In the genomic region with DNA sequence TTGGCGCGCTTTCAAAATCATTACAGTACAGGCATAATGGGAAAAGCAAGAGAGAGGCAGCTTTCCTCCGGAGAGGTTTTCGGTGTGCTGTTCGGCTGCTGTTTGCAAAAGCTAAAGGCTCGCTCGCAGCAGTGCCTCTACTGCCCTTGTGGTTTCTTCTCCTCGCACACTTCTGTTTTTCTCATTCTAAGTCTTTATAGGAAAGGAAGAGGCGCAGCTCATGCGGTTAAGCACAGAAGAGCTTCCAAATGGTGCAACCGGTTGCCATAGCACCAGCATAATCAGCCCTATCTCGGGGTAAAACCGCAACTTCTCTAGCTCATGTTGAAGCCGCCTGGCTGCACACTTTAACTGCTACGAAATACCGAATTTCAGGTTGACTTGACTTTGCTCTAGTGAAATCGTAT, we compare ENCODE assay signal across 8 mouse cellular contexts. TPM values are rescaled to one million over a fixed set of nuclear protein-coding genes. Genes with fewer than 3 reads are reported as not detected.
DNase-seq lines count a peak whose midpoint lies in the region; ATAC-seq and TF ChIP-seq lines count a peak whose summit lies in the region.

No protein-coding gene starts in this region.

- WGBS in hindbrain, postnatal 0 days: 8% methylated on average over 17 of the region's 17 CpGs

- no peak; the same call in 1 of the 2 replicates for TF ChIP-seq CTCF in hindbrain, postnatal 0 days (IDR thresholded peaks at IDR 0.05; ENCODE audit: low read depth)
- TF ChIP-seq CTCF in left cerebral cortex, adult 2 months (IDR thresholded peaks at IDR 0.05): peak; percentile 8

- peak overlapping the region; percentile 54; the same call in 1 of the 2 replicates for H3K27ac ChIP-seq in hindbrain, postnatal 0 days
- peak overlapping the region; percentile 73 for H3K27ac ChIP-seq in left cerebral cortex, adult 2 months

- no peaks in the 10 kb centered on the region for H3K27me3 ChIP-seq in hindbrain, postnatal 0 days (ENCODE audit: insufficient read depth, low read length)

- peak; percentile 92 for ATAC-seq in hindbrain, postnatal 0 days

- intact Hi-C loops in left cerebral cortex, adult 2 months (cut with DNase I): loop anchor here (5.0 to 10.0 kb wide), 4 partner anchors 368 to 1208 kb away; no protein-coding TSS in a partner anchor

- peak overlapping the region; percentile 51 for H3K9ac ChIP-seq in hindbrain, postnatal 0 days (replicated peaks; ENCODE audit: low read length)

- no peaks in the 10 kb centered on the region for H3K4me1 ChIP-seq in hindbrain, postnatal 0 days (ENCODE audit: insufficient read depth, low read length)

- H3K36me3 ChIP-seq in hindbrain, postnatal 0 days (ENCODE audit: insufficient read depth, low read length): no peaks in the 10 kb centered on the region

- DNase-seq in MN1 (ENCODE audit: low spot score): peak; percentile 40
- peak; percentile 90 for DNase-seq in c-Kit-positive CD71-negative TER-119-negative erythroid progenitor cells, embryonic 14.5 days (ENCODE audit: low read depth)
- peak; percentile 29 to 43 for DNase-seq in frontal cortex, postnatal 25 days (ENCODE audit: low spot score in 2 of 2)
- peak; percentile 86 for DNase-seq in hindbrain, postnatal 0 days (ENCODE audit: low spot score)
- peak; percentile 49 to 61 for DNase-seq in left cerebral cortex, adult 2 months (ENCODE audit: extremely low spot score in 1 of 2, low spot score in 2 of 2)
- peak; percentile 87 for DNase-seq in lung, postnatal 25 days (ENCODE audit: low spot score)
- peak; percentile 27 for DNase-seq in ovary, postnatal 36 days (ENCODE audit: low spot score)
- peak; percentile 78 to 90 for DNase-seq in thymus, postnatal 36 days

- no peaks in the 10 kb centered on the region for H3K9me3 ChIP-seq in hindbrain, postnatal 0 days (ENCODE audit: low read length)

- peak overlapping the region; percentile 38 for H3K4me3 ChIP-seq in hindbrain, postnatal 0 days (ENCODE audit: low read length)
- H3K4me3 ChIP-seq in left cerebral cortex, adult 2 months: peak overlapping the region; percentile 39

- peak overlapping the region; percentile 55 for H3K4me2 ChIP-seq in hindbrain, postnatal 0 days (ENCODE audit: low read depth, low read length)

RNA-seq across cellular contexts. Expression of a gene that starts 39.1 kb away (rescaled TPM):
- 1.2 and 2.0 TPM in 2 replicates for total RNA-seq in hindbrain, postnatal 0 days (2014; rRNA removed)
- 1.2 and 1.3 TPM in 2 replicates for polyA plus RNA-seq in hindbrain, postnatal 0 days (2015; fragmentation: Nextera tagmentation; extraction: Ambion mirVana)
- total RNA-seq in left cerebral cortex, adult 2 months (2021): 1 to 10 TPM; 1.7 to 3.4 TPM

Comparison
In these comparisons a context has a peak if more than half of its experiments do, and no peak if none do; other contexts are left out.
1. Peak in every context shown above with its lines: DNase-seq, ATAC-seq, H3K4me3 ChIP-seq and H3K27ac ChIP-seq.
2. DNase-seq: peak in every context shown above with its lines; median percentile 90 in c-Kit-positive CD71-negative TER-119-negative erythroid progenitor cells, embryonic 14.5 days; 87 in lung, postnatal 25 days; 86 in hindbrain, postnatal 0 days; 84 in thymus, postnatal 36 days; 55 in left cerebral cortex, adult 2 months; 40 in MN1; 36 in frontal cortex, postnatal 25 days; 27 in ovary, postnatal 36 days.